Mouse (Mus musculus) C2C12 (cell line): ENCODE results near the gene Mcm3.
"Not testable (repeated sequence)": the region's sequence is repeated elsewhere in the genome, so short reads cannot be mapped to it uniquely, and the experiment has no call there.

Source experiments
- CEBPB ChIP-seq: IDR thresholded peaks from one replicate; pipeline ENCODE4 v1.6.1; 2011; ENCODE audit warnings: low read depth, mild to moderate bottlenecking, control low read depth, moderate library complexity
- CTCF ChIP-seq: IDR thresholded peaks from one replicate; pipeline ENCODE4 v1.5.1; 2011; ENCODE audit not compliant: control insufficient read depth, insufficient read depth, insufficient read length
- FOSL1 ChIP-seq: IDR thresholded peaks from one replicate; pipeline ENCODE4 v1.8.0; 2011; ENCODE audit warnings: mild to moderate bottlenecking, low read length; ENCODE audit not compliant: poor library complexity, insufficient read depth, severe bottlenecking
- MAX ChIP-seq: IDR thresholded peaks from one replicate; pipeline ENCODE4 v1.6.1; 2011; ENCODE audit warnings: mild to moderate bottlenecking, control low read depth
- MYOD1 ChIP-seq: IDR thresholded peaks from one replicate; pipeline ENCODE4 v1.6.1; 2011; ENCODE audit warnings: low read depth; ENCODE audit not compliant: control insufficient read depth, insufficient read length
- MYOG ChIP-seq: IDR thresholded peaks from one replicate; pipeline ENCODE4 v1.6.1; 2011; ENCODE audit not compliant: control insufficient read depth, insufficient read length; ENCODE audit errors: extremely low read depth
- USF1 ChIP-seq: IDR thresholded peaks from one replicate; pipeline ENCODE4 v1.6.1; 2011; ENCODE audit warnings: low read depth, mild to moderate bottlenecking, control low read depth, moderate library complexity

- TF ChIP-seq CTCF, MYOD1, MYOG, CEBPB, FOSL1, USF1, MAX: not testable (repeated sequence)
Observed at GRCm38 (mm10) chr1:20790517-20790916, 29.6 kb downstream of the Mcm3 start, which contains the start of gene Il17f.
